Mouse (Mus musculus) testis, adult 2 months (tissue): ENCODE measurements around the gene Pbx4.

Experiments used
- CTCF ChIP-seq: fragments of 200-500 bp; IDR thresholded peaks from 2 replicates; pipeline ENCODE4 v1.5.1; 2012; ENCODE audit warnings: low read depth, mild to moderate bottlenecking, inconsistent platforms, low read length, moderate library complexity; ENCODE audit not compliant: control insufficient read depth, insufficient read depth, insufficient replicate concordance
- POLR2A ChIP-seq: fragments of 200-500 bp; IDR thresholded peaks from 2 replicates; pipeline ENCODE4 v1.6.1; 2012; ENCODE audit warnings: low read depth, mild to moderate bottlenecking, inconsistent platforms, low read length, moderate library complexity; ENCODE audit not compliant: control insufficient read depth

- TF ChIP-seq POLR2A (no peak; the same call in 1 of the 2 replicates), CTCF (no peak)
Observed at GRCm38 (mm10) chr8:69808094-69808863, 24.0 kb upstream of the Pbx4 start, which contains the start of gene Gmip.
